Mouse (Mus musculus): Measurements from ENCODE around the gene Arfgef2.

Gene Arfgef2

DNA sequence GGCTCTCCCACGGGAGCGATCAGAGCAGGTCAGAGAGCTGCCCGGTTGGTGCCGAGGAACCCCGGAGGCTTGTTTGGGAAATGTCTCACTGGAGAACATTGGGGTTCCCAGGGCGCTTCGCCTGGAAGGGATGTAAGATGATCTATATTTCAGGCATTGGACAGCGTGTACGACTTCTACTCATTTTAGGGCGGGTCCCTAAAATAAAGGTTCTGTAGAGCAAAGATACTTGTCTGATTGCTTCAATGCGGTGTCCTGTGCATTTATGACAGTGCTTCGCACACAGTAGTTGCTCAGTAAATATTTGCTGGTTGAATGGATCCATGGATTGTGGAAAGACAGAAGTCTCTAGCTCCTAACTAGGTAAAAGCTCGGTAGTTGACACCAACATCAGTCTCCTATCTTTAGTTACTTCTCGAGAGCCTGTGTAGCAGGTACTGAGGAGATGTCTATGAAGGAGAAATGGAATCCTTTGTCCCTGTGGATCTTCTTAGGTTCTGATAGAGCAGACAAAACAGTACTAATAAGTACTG, 851 bp downstream of the Arfgef2 start:
- DNase-seq (ENCODE audit: low read depth, low spot score), result no peak

GRCm38 (mm10) chr2:166806813-166807212, 1.4 kb downstream of the Arfgef2 start:
- DNase-seq (ENCODE audit: low read depth, low spot score), result no peak

DNA sequence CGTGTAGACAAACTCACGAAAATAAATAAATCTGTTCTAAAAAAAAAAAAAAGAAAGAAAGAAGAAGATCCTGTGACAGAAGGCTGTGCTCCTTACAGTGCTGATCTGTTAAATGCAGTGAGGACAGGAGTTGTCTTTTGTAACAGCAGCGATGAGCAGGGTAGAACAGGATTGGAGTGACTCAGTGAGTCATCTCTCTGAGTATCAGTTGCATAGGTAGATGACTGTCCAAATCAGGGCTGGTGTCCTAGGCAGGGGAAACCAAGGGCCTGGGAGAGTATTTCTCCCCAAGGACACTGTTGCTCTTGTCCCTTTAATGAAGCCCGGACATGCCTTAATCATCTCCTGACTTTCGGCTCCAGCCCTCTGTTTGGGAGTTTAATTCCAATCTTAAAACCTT, 4.1 kb downstream of the Arfgef2 start:
- peak; percentile 53 for DNase-seq (ENCODE audit: low read depth, low spot score)

DNA sequence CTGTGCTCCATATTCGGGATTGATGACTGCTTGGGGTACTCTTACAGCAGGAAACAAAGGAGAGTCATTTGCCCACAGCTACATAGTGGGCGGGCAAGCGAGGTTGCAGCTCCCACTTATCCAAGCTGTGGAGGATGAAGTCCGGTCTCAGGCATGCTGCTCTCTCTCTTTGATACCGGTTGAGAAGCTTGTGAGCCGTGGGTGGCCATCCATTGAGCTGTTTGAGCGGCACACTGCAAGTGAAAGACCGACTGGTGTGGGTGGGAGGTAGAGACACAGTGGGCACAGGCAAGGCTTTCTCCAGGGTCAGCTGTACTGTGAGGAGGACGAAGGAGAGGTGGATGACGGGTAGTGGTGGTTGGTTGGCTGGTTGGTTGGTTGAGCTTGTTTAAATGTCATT, 5.4 kb downstream of the Arfgef2 start:
- peak; percentile 64 for DNase-seq (ENCODE audit: low read depth, low spot score)

DNA sequence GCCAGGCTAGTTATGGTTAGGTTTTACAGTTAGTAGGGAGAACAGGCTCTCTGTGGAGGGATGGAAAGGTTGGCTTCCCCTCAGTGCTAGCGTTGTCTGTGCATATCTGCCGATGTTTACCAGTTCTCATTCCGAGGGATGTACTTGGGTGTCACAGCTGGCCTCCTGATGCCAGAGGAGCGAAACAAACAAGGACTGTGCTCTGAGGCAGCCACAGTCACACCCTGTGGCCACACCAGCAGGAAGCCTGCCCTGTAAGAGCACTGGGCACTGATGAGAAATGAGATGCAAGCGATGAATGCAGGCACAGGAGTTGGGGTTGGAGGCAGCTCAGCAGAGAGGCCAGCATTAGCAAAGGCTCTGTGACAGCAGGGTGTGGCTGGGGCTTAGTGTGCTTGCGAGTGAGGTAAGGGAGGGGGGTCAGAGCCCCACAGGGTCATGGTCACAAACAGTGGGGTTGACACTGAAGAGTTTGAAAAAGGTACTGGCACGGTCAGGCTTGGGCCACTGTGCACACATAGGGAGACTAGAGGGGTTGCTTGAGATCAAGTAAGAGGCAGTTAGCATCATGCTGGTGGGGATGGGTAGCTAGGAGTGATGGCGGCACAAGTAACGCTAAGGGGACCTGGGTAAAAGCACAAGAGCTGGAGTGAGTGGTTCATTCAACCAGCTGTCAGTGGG, 13.2 kb downstream of the Arfgef2 start:
- peak; percentile 79 for DNase-seq (ENCODE audit: low read depth, low spot score)

- DNase-seq (ENCODE audit: low read depth, low spot score), result peak; percentile 49
Observed at GRCm38 (mm10) chr2:166819849-166820248, 14.5 kb downstream of the Arfgef2 start.

DNA sequence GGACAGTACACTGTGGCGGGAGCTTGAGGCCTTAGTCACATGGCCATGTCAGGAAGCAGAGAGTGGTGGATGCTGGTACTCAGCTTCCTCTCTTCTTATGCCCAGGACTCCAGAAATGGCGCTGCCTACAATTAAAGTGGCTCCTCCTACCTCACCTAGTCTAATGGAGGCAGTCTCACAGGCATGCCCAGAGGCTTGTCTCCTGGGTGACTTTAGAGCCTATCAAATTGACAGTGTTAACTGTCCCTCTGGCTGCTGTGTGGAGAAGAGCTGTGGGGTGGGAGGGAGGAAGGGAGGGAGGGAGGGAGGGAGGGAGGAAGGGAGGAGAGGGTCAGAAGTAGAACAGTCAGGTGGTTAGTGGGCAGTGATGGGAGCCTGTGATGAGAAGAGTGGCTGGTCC, 15.5 kb downstream of the Arfgef2 start:
- no peak for DNase-seq (ENCODE audit: low read depth, low spot score)

DNA sequence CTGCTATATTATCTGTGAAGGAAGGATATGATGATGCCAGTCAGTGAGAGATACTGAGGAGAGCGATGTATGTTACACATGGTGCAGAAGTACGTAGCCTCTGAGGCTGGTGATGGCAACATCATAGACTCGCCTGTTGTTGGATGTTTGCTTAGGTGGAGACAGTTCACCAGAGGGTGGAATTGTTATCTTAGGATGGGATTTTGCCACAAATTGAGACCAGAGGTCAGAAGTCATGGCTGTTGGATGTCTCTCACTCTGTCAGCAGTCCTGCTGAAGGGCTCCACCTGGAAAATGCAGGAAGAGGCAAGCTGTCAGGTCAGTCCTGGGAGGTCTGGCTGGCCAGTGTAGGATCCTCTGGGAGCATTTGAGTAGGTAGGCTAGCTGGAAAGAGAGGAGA, 16.0 kb downstream of the Arfgef2 start:
- no peak for DNase-seq (ENCODE audit: low read depth, low spot score)

DNA sequence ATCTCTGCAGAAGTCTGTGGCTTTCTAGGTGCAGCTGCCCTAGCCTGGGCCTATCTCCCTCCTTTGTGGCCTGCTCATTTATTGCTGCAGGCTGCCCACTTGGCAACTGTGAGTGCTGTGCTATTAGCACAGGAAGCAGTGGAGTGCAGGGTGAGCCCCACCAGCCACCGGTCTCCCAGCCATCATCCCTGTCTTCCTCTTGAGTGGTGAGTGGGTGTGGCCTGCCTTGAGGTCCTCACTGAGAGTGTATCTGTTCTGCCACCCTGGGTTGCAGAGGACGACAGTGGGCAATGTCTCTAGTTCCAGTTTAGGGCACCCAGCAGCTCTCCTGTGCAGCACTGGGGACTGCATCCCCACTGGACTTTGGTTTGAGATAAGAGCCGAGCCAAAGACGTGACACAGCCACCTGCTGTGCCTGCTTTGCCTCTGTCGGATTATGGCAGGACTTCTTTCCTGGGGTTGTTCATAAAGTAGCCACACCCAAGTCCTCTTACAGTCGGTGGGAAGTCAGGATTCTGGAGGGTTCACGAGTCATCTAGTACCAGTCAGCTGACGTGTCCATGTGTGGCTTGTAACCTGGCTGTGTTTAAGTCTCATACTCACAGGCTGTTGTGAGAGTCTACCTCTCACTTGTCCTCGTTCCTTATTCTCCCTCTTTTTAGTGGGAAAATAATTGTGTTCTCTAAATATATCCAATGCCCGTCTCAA, 16.9 kb downstream of the Arfgef2 start:
- no peak for DNase-seq (ENCODE audit: low read depth, low spot score)

DNA sequence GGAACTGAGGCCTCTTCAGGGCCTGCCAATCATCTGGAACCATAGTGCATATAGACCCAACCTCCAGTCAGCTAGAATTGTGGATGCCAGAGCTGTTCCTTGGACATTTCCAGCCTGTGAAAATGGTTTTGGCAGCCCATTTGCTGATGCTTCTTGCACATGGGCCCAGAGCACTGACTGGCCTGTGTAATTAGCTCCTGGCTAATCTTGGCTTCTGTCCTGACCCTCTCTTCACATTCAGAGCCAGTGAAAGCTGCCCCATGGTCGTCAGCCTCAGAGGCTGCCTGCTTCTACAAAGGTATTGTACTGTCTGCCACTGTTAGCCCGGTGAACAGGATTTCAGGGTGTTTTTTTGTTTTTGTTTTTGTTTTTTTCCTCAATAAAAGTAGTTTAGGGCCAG, 17.5 kb downstream of the Arfgef2 start:
- DNase-seq (ENCODE audit: low read depth, low spot score), result peak; percentile 79

DNA sequence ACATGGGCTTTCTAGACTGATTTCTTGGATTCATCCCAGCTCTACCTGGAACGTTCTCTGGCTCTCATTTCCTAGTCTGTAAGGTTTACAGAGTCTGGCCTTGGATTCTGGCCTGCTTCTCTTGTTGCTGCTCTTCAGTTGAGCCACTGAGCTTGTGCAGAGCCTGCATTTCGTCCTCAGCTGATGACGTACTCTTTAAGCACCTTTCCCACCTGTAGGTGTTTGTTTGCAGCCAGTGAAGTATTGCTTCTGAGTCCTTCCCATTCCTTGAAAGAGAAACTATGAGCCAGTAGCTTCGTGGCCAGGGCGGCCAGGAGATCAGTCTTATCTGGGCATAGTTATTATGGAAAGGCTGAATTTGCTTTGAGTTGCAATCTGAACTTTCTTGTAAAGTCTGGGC, 19.0 kb downstream of the Arfgef2 start:
- no peak for DNase-seq (ENCODE audit: low read depth, low spot score)

DNA sequence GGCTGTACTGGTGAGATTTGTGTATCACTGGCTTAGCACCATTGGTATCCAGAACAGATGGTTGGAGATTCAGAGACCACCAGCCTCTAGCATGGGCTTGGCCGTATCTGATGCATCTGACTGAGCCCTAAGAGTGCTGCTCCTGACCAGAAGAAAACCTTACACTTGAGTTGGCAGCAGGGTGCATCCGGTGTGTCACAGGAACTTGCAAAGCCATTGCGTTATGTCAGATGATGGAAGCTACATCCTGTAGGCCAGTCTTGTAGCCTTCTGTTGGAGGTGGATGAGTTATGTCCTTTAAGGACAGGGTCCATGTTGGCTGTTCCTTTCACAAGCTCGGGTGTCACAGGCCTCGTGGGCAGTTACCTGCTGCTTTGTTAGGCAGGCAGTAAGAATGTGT, 19.6 kb downstream of the Arfgef2 start:
- no peak for DNase-seq (ENCODE audit: low read depth, low spot score)

- no peak for DNase-seq (ENCODE audit: low read depth, low spot score)
Observed at GRCm38 (mm10) chr2:166826491-166827224, 21.3 kb downstream of the Arfgef2 start.

GRCm38 (mm10) chr2:166828306-166828705, 22.9 kb downstream of the Arfgef2 start:
- peak; percentile 85 for DNase-seq (ENCODE audit: low read depth, low spot score)

DNA sequence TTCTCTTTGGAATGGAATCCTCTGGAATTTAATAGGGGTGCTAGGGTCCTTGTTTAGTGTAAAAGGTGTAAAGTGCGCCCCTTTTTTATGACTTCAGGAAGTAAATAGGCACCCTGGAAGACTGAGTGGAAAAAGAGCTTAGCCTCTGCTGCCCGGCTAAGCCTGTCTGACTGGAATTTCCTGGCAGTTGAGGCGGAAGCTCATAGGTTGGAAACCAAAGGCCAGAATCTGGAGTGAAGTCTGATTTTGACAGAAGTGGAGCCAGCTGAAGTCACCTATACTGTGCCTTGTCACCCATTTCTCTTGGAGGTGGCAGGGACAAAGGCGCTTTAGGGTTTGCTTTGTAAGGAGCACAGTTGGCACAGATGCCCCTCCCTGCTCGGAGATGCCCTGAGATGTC, 25.0 kb downstream of the Arfgef2 start:
- no peak for DNase-seq (ENCODE audit: low read depth, low spot score)

DNA sequence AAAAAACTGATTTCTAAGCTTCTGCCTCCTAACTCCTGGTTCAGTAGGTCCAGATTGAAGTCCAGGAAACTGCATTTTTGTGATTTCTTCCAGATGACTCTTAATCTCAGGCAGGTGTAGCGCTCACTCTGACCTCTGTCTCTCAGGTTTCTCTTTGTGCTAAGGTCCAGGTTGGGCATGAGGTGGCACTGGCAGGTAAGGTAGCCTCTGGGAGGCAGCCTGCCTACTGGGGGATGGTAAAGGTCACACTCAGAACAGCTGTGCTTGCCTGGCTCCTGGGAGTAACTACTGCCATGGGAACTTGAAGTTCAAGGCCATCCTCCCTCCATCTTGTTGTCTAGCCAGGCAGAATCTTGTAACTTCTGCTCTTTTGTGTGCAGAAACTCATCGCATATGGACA, 28.7 kb downstream of the Arfgef2 start:
- DNase-seq (ENCODE audit: low read depth, low spot score), result no peak

DNA sequence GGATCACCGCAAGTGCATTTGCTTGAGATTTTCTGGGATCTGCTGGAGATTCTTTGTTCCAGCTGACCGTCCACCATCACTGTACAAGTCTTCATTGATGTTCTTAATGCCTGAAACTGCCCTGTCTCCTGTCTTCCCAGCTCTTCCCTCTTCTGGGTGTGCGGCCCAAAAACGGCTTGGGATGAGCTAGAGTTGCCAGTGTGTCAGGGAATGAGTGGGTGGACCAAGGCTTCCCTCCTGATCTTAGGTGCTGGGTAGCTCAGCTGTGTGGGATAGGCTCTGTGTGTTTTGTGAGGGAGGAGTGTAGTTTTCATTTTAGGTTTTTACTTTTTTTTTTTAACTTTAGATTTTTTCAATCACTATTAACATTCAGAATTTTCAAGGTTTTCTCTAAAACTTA, 29.4 kb downstream of the Arfgef2 start:
- DNase-seq (ENCODE audit: low read depth, low spot score), result peak; percentile 70

DNA sequence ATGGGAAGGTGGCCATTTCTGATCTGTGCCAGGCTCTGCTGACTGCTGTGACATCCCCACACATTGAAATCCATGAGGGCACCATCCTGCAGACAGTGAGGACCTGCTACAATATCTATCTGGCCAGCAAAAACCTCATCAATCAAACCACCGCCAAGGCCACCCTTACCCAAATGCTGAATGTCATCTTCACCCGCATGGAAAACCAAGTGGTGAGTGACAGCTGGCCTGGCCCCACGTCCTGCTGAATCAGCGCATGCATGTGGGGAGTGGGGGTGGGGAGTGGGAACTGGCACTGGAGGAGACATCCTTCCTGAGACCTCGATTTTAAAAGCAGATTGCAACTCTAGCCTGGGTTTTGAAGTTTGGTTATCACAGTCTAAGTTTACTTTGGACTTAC, 30.2 kb downstream of the Arfgef2 start:
- no peak for DNase-seq (ENCODE audit: low read depth, low spot score)

GRCm38 (mm10) chr2:166841813-166842212, 36.4 kb downstream of the Arfgef2 start:
- no peak for DNase-seq (ENCODE audit: low read depth, low spot score)

DNA sequence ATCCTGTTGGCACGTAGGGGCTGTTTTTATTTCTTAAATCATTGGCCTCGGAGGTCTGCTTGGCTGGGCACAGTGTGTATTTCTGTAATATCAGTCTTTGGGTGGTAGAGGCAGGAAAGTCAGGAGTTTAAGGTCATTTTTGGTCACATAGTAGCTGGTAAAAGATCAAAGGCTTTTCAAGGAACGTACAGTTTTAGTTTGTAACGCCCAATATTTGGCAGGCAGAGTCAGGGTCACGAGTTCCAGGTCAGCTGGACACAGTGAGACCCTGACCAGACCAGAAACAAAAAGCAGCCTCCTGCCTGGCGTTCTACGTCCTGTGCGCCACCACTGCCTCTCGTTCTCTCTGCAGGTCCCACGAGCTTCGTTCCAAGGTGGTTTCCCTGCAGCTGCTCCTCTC, 45.3 kb downstream of the Arfgef2 start:
- no peak for DNase-seq (ENCODE audit: low read depth, low spot score)

DNA sequence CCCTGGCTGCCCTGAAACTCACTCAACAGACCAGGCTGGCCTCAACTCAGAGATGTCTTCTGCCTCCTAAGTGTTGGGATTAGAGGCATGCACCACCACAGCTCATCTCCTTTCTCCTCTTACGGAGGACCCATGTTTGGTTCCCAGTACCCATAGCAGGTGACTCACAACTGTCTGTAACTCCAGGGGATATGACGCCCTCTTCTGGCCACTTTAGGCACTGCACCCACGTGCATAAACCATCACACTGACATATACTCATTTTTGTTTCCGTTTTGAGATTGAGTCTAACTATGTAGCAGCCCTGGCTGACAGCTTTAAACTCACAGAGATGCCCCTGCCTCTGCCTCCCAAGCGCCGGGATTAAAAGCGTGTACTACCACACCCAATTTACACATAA, 46.9 kb downstream of the Arfgef2 start:
- no peak for DNase-seq (ENCODE audit: low read depth, low spot score)

DNA sequence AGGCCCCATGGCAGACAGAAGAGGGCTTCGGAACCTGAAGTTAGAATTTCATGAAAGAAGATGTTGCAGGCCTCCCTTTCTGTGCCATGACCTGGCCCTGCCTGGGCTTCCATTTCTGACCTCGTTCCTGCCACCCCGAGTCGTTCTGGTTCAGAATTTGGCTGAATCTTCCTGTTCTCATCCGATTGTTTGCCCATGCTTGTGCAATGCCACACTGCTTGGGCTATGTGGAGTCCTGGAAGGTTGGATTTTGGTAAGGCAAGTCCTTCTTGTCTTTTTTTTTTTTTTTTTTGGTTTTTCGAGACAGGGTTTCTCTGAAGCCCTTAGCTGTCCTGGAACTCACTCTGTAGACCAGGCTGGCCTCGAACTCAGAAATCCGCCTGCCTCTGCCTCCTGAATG, 50.4 kb downstream of the Arfgef2 start:
- no peak for DNase-seq (ENCODE audit: low read depth, low spot score)

DNA sequence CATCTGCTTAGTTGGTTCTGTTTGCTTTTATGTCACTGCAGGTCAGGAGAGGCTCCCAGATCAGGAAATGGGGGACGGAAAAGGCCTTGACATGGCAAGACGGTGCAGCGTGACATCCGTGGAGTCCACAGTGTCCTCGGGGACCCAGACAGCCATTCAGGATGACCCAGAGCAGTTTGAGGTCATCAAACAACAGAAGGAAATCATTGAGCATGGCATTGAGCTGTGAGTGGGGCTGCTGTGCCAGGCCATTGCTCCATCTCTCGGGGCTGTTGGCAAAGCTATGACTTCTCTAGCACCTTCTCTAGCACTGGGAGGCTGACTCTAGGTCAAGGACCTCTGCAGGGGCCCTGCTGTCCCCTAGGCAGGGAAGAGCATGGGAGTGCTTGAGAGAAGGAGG, 51.0 kb downstream of the Arfgef2 start:
- DNase-seq (ENCODE audit: low read depth, low spot score), result no peak
